Mouse (Mus musculus): ENCODE data around the gene Tob2.

Tob2 gene

GRCm38 (mm10) chr15:81811599-81811996, 47.0 kb downstream of the Tob2 start:
- no peak for DNase-seq (ENCODE audit: low read depth)

GRCm38 (mm10) chr15:81810671-81811598, 47.7 kb downstream of the Tob2 start:
- DNase-seq (ENCODE audit: low read depth), result peak; percentile 98

- peak; percentile 73 for DNase-seq (ENCODE audit: low read depth)
Measured at GRCm38 (mm10) chr15:81810150-81810549, 48.4 kb downstream of the Tob2 start.

GRCm38 (mm10) chr15:81809550-81809949, 49.0 kb downstream of the Tob2 start:
- no peak for DNase-seq (ENCODE audit: low read depth)

GRCm38 (mm10) chr15:81808799-81809198, 49.8 kb downstream of the Tob2 start:
- DNase-seq (ENCODE audit: low read depth), result no peak

DNA sequence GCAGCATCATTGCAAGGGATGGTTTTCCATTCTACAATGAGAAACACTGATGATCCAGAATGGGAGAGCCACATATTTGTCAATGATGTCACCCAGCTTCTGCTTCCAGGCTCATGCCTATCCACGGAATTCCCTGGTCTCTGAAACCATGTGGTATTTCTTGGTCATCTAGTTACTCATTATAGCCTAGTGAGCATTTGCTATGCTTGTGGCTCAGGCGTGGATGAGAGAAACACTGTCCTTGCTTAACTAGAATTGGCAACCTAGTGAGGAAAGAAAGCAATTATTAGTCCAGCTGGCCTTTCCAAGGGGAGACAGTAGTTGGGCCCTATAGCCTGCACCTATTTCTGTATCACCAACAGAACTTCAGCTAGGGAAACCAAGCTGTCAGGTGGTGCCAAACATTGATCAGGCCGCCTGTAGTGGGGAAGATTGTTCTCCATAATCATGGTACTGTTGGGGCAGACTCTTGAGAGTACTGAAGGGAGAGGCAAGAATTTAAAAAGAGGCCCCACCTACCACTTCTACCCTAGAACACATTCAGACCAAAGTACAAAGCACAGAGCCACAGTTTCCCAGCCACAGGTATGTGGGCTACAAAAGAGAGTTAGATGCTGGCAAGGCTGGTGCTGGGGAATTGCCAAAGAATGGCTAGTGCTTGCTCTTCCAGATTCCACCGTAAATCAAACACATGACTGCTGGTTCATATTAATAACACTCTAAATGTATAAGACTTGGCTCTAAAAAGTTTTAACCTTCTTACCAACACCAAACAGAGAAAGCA, 51.8 kb downstream of the Tob2 start:
- DNase-seq (ENCODE audit: low read depth), result no peak

- no peak for DNase-seq (ENCODE audit: low read depth)
Measured at GRCm38 (mm10) chr15:81805624-81806023, 53.0 kb downstream of the Tob2 start.

- DNase-seq (ENCODE audit: low read depth), result no peak
Measured at GRCm38 (mm10) chr15:81804883-81805282, 53.7 kb downstream of the Tob2 start.

- DNase-seq (ENCODE audit: low read depth), result no peak
Measured at GRCm38 (mm10) chr15:81804172-81804571, 54.4 kb downstream of the Tob2 start.

DNA sequence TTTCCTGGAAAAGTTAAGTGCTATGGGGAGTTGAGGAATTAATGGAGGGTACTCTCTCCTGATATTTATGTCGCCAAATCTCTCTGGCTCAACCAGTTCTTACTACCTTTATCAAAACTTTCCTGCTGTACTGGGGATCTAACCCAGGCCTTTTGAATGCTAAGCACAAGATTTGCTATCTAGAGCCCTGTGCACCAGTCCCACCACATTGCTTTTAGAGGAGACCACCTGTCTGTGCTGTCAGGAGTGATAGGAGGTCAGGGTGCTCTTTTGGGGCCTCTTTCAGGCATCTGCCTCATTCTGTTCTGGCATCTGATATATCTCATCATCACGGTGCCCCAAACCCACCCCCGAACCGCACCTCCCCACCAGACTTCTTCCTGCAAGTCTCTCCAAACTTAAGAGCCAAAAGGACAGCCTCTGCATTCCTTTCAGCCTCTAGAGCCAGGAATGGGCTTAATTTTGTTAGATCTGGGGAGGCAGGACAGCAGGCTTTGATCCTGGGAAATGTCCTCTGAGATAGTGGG, 55.1 kb downstream of the Tob2 start:
- no peak for DNase-seq (ENCODE audit: low read depth)

DNA sequence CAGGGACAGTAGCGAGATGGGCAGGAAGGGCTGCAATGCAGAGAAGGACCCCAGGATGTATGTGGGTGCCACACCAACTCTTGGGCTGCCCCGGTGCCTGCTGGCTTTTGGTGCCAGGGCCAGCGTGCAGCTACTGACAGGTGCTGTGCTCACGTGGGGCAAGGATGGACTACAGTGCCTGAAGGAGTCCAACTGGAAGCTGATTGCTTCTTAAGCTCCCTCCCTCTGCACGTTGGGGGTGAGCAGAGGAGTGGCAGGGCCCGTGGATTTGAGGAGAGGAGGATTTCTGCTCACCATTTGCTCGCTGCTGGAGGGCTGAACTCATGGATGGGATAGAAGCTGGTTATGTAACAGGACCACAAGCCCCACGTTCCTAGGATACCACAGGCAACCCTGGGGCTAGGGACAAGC, 55.6 kb downstream of the Tob2 start:
- DNase-seq (ENCODE audit: low read depth), result no peak

- DNase-seq (ENCODE audit: low read depth), result peak; percentile 70
Measured at GRCm38 (mm10) chr15:81802001-81802890, 56.4 kb downstream of the Tob2 start, which contains the start of gene Tef. Gene Tef (plus strand): TSS chr15:81802421.

- no peak for DNase-seq (ENCODE audit: low read depth)
Measured at GRCm38 (mm10) chr15:81800391-81800790, 58.2 kb downstream of the Tob2 start.

DNA sequence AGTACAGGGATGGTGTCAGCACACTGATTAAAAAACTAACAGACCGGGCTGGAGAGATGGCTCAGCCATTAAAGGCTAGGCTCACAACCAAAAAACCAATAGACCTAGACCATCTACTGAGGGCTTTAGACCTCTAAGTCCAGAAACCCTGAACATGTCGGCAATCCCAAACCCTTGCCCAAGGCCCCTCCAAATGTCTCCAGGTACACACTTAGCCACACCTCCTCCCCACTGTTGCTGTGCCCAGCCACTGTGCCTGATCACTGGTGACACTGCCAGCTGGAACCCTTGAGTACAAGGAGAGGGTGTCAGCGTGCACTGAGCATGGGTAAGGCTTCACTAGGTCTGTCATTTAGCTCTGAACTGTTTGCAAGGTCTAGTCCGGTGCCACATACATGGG, 60.2 kb downstream of the Tob2 start:
- no peak for DNase-seq (ENCODE audit: low read depth)
